Mouse (Mus musculus): ENCODE results near the gene Cd82. TPM values are rescaled to one million over a fixed set of nuclear protein-coding genes. Genes with fewer than 3 reads are reported as not detected.

Gene Cd82
- 21.7 and 22.2 TPM in 2 replicates for polyA plus RNA-seq (2014; fragmentation: Nextera tagmentation; extraction: Ambion mirVana)

GRCm38 (mm10) chr2:93462760-93463159, at the start of gene Cd82:
Gene Cd82 (minus strand): TSS chr2:93463140.
- WGBS = under 1% methylated on average over 20 of the region's 20 CpGs
- DNase-seq = peak; percentile 91

GRCm38 (mm10) chr2:93512130-93512529, 49.2 kb upstream of the Cd82 start:
- no peak for ATAC-seq (ENCODE audit: insufficient read depth)
- H3K27me3 ChIP-seq (ENCODE audit: insufficient read depth, low read length) = no peaks in the 10 kb centered on the region
- no peak for DNase-seq
- no peak overlapping the region for H3K9ac ChIP-seq
- 53% methylated on average over 7 of the region's 7 CpGs for WGBS
- H3K27ac ChIP-seq (ENCODE audit: low read depth) = no peak overlapping the region
- no peak overlapping the region for H3K4me3 ChIP-seq (ENCODE audit: low read depth, low read length)
- no peaks in the 10 kb centered on the region for H3K36me3 ChIP-seq (ENCODE audit: insufficient read depth)
- no peak overlapping the region for H3K4me2 ChIP-seq
- H3K4me1 ChIP-seq (ENCODE audit: insufficient read depth) = no peaks in the 10 kb centered on the region
- H3K9me3 ChIP-seq (ENCODE audit: low read depth, low read length) = no peaks in the 10 kb centered on the region
- TF ChIP-seq CTCF (IDR thresholded peaks at IDR 0.05; ENCODE audit: low read depth) = no peak

More at GRCm38 (mm10) chr2:93462760-93463159, at the start of gene Cd82:
- Histone ChIP-seq H3K9ac (peak within 1 kb of the TSS; percentile 65), H3K27ac (ENCODE audit: low read depth) (peak within 1 kb of the TSS; percentile 89), H3K4me2 (peak within 1 kb of the TSS; percentile 96), H3K36me3 (ENCODE audit: insufficient read depth) (no peaks in the 10 kb centered on the region), H3K4me1 (ENCODE audit: insufficient read depth) (peaks cover 26% of the 10 kb centered on the region), H3K9me3 (ENCODE audit: low read depth, low read length) (no peaks in the 10 kb centered on the region), H3K4me3 (ENCODE audit: low read depth, low read length) (peak within 1 kb of the TSS; percentile 58), H3K27me3 (ENCODE audit: insufficient read depth, low read length) (no peaks in the 10 kb centered on the region)
- no peak for TF ChIP-seq CTCF (IDR thresholded peaks at IDR 0.05; ENCODE audit: low read depth)
- peak; percentile 91 for ATAC-seq (ENCODE audit: insufficient read depth)

- no peak for TF ChIP-seq CTCF (IDR thresholded peaks at IDR 0.05; ENCODE audit: low read depth)
- no peak overlapping the region for H3K27ac ChIP-seq (ENCODE audit: low read depth)
- H3K27me3 ChIP-seq (ENCODE audit: insufficient read depth, low read length) = no peaks in the 10 kb centered on the region
- no peak for ATAC-seq (ENCODE audit: insufficient read depth)
- no peaks in the 10 kb centered on the region for H3K9me3 ChIP-seq (ENCODE audit: low read depth, low read length)
- H3K4me3 ChIP-seq (ENCODE audit: low read depth, low read length) = no peak overlapping the region
- 84% methylated on average over 1 of the region's 1 CpGs for WGBS
- H3K36me3 ChIP-seq (ENCODE audit: insufficient read depth) = no peaks in the 10 kb centered on the region
- DNase-seq = peak; percentile 38
- no peak overlapping the region for H3K9ac ChIP-seq
- H3K4me2 ChIP-seq = no peak overlapping the region
- no peaks in the 10 kb centered on the region for H3K4me1 ChIP-seq (ENCODE audit: insufficient read depth)
These were observed 47.9 kb upstream of the Cd82 start for GRCm38 (mm10) chr2:93510839-93511238.

GRCm38 (mm10) chr2:93509777-93510750, 47.1 kb upstream of the Cd82 start:
- Histone ChIP-seq H3K36me3 (ENCODE audit: insufficient read depth) (no peaks in the 10 kb centered on the region), H3K9ac (no peak overlapping the region), H3K4me1 (ENCODE audit: insufficient read depth) (no peaks in the 10 kb centered on the region), H3K4me2 (no peak overlapping the region), H3K4me3 (ENCODE audit: low read depth, low read length) (no peak overlapping the region), H3K27ac (ENCODE audit: low read depth) (no peak overlapping the region), H3K9me3 (ENCODE audit: low read depth, low read length) (no peaks in the 10 kb centered on the region), H3K27me3 (ENCODE audit: insufficient read depth, low read length) (no peaks in the 10 kb centered on the region)
- no peak for DNase-seq
- ATAC-seq (ENCODE audit: insufficient read depth) = no peak
- 77% methylated on average over 12 of the region's 12 CpGs for WGBS
- TF ChIP-seq CTCF (IDR thresholded peaks at IDR 0.05; ENCODE audit: low read depth) = no peak

GRCm38 (mm10) chr2:93505091-93505490, 42.2 kb upstream of the Cd82 start:
- ATAC-seq (ENCODE audit: insufficient read depth) = no peak
- H3K9me3 ChIP-seq (ENCODE audit: low read depth, low read length) = no peaks in the 10 kb centered on the region
- H3K36me3 ChIP-seq (ENCODE audit: insufficient read depth) = no peaks in the 10 kb centered on the region
- H3K4me3 ChIP-seq (ENCODE audit: low read depth, low read length) = no peak overlapping the region
- no peak overlapping the region for H3K9ac ChIP-seq
- TF ChIP-seq CTCF (IDR thresholded peaks at IDR 0.05; ENCODE audit: low read depth) = no peak
- H3K27me3 ChIP-seq (ENCODE audit: insufficient read depth, low read length) = no peaks in the 10 kb centered on the region
- no peak overlapping the region for H3K27ac ChIP-seq (ENCODE audit: low read depth)
- no peak overlapping the region for H3K4me2 ChIP-seq
- DNase-seq = peak; percentile 55
- no peaks in the 10 kb centered on the region for H3K4me1 ChIP-seq (ENCODE audit: insufficient read depth)
- WGBS = 49% methylated on average over 6 of the region's 6 CpGs

- TF ChIP-seq CTCF (IDR thresholded peaks at IDR 0.05; ENCODE audit: low read depth) = no peak
These were observed 40.4 kb upstream of the Cd82 start for GRCm38 (mm10) chr2:93503353-93503752.

GRCm38 (mm10) chr2:93501303-93501702, 38.4 kb upstream of the Cd82 start:
- H3K4me3 ChIP-seq (ENCODE audit: low read depth, low read length) = no peak overlapping the region
- 47% methylated on average over 10 of the region's 10 CpGs for WGBS
- no peaks in the 10 kb centered on the region for H3K27me3 ChIP-seq (ENCODE audit: insufficient read depth, low read length)
- TF ChIP-seq CTCF (IDR thresholded peaks at IDR 0.05; ENCODE audit: low read depth) = no peak
- DNase-seq (no peak), ATAC-seq (ENCODE audit: insufficient read depth) (no peak)
- no peaks in the 10 kb centered on the region for H3K9me3 ChIP-seq (ENCODE audit: low read depth, low read length)
- no peak overlapping the region for H3K27ac ChIP-seq (ENCODE audit: low read depth)
- H3K4me2 ChIP-seq = no peak overlapping the region
- H3K9ac ChIP-seq = no peak overlapping the region
- H3K4me1 ChIP-seq (ENCODE audit: insufficient read depth) = no peaks in the 10 kb centered on the region
- H3K36me3 ChIP-seq (ENCODE audit: insufficient read depth) = no peaks in the 10 kb centered on the region

More at GRCm38 (mm10) chr2:93503353-93503752, 40.4 kb upstream of the Cd82 start:
- Histone ChIP-seq H3K9ac (no peak overlapping the region), H3K4me1 (ENCODE audit: insufficient read depth) (no peaks in the 10 kb centered on the region), H3K9me3 (ENCODE audit: low read depth, low read length) (no peaks in the 10 kb centered on the region), H3K4me3 (ENCODE audit: low read depth, low read length) (no peak overlapping the region), H3K27ac (ENCODE audit: low read depth) (no peak overlapping the region), H3K4me2 (no peak overlapping the region), H3K36me3 (ENCODE audit: insufficient read depth) (no peaks in the 10 kb centered on the region), H3K27me3 (ENCODE audit: insufficient read depth, low read length) (no peaks in the 10 kb centered on the region)
- ATAC-seq (ENCODE audit: insufficient read depth) (no peak), DNase-seq (no peak)
- WGBS = 57% methylated on average over 4 of the region's 4 CpGs
